Mouse (Mus musculus): Measurements from ENCODE around the gene Cntn5.

Cntn5 gene

DNA sequence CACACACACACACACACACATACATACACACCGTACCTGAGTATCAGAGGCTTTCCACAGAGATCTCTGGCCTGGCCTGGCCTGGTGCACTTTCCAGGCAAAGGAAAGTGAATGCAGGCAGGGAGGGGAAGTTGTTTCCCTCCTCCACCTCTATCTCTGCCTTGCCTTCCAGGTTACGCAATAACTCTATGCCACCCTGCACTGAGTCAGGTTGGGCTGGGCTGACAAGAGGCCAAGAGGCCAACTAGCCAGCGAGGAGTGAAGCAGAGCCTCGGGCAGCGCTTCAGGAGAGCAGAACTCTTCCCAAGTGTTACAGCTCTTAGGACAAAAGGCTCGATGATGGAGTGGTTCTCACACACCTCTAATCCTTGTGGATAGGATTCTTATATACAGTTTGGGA lies 1018.4 kb downstream of the Cntn5 start:
- DNase-seq: no peak

DNA sequence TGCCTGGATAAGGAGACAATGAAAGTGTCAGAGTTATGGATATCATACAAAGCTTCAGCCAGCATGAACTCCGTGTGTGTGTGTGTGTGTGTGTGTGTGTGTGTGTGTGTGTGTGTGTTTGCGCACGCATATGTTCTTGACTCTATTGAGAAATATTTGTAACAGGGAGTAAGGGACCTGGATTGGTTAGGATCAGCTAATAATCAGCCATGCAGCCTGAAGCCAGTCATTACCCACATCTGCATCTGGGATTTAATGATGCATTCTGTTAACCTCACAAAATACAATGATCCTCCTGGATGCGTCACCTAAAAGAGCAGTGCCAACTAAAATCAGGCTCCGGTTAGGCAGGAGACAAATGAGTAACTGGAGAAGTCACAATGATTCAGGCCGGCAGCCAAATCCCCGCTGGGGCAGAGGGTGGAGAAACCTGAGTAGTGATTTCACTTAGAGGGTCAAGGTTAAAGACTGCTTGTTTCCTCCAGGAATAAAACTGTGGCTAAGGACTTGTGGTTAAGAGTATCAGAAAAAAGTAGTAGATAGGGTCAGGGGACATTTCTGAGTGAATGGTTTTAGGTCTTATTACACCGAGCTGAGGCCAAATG lies 1021.7 kb downstream of the Cntn5 start:
- DNase-seq: no peak

DNA sequence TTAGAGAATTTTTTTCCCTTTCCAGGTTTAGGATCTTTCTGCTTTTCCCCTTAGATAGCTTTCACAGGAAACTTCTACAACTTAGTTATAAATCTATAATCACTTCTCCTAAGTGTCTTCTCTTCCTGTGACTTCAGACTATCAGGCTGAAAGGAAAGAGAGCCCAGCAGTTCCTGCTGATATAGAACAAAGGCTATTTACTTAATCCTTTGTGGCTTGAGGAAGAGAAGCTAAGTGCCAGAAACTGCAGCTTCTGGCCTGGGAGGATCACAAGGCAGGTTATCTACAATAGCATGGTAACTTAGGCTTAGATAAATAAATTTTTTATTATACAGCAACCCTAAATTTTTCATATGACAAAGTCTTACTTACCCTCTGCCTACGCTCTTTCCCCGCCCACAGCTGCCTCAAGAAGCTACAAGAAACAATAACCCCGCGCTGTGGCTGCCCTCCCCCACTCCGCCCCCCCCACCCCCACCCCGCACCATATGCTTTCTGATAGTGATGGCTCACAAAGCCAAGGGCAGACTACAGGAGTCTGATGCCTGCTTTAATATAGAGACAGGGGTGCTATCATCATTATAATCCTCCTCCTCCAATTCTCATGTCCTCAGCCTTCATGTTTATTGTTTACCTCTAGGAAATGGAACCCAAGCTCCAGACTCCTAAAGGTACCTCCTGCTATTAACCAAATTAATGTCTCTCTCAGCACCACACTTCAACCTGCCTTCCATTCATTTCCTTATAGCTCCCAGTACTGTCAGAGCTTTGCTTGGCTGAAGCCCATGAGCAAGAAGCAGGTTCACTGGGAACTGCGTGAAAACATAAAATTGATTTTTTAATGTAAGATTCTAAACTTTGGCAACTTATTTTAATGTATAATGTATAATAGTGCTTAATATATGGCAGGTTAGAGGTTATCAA lies 1032.2 kb downstream of the Cntn5 start:
- DNase-seq: no peak

DNA sequence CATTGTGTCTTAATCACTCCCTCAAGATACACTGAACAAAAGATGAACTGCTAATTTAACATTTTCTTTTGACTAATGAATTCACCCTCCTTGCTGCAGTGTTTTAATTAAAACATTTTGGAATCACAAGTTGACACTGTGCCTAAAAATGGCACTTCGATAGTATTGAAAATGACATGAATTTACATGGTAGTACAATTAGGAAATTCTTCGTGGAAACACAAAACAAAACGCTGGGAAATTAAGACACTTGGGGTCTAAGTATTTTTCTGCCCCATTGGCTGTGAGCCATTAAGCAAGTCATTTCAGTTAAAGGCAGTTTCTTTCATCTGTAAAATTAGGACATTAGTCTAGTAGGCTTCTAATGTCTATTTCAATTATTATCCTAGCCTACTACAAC lies 1043.9 kb downstream of the Cntn5 start:
- DNase-seq: no peak

DNA sequence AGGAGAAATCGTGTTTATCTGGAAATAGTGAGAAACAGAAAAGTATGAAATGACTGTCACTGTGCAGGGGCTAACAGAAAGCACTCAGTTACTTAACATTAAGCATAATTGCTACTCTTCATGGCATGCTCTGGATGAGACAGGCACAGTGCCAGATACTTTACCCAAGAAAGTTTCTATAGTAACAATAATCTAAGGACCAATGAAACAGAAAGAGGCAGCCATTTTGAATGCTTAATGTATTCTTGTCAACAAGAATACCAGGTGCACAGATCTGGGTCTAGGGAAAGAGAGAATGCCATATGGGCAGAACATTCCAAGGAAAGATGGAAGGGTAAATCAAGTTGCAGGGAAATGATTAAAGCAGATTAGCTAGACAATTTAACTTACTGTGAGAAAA lies 1045.3 kb downstream of the Cntn5 start:
- no peak for DNase-seq

DNA sequence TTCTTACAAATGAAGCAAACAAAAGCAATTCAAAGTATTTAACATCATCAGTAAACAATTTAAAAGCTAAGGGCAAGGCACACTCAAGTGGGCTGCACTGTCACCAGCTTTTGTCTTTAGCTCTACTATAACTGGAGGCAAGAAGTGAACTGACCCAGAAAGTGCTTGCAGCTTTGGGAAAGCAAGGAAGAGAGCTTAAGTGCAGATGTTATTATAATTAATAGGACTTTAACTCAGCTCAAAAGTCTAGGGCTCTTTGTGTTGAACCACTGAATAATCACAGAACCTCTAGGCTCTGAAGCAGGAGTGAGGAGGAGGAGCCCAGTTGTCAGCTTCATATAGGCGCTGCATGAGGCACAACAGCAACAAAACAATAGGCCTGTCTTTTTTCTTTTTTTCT lies 1049.8 kb downstream of the Cntn5 start:
- DNase-seq: no peak

DNA sequence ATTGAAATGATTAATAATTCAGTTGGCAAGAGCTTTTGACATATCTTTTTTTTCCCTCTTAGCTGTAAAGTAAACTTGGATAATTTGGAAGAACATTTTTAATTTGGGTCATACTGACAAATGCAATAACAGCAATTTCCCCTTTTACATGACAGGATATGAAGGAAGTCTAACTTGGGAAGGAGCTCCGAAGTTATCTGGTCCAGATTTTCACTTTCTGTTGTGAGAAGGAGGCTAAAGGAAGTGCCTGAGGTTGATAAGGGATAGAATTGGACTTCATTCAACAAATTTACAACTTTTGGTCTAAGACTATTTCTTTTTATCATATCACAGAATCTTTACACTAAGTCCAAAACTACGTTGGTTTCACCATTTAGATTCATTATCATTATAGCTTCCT lies 1074.3 kb downstream of the Cntn5 start:
- no peak for DNase-seq

DNA sequence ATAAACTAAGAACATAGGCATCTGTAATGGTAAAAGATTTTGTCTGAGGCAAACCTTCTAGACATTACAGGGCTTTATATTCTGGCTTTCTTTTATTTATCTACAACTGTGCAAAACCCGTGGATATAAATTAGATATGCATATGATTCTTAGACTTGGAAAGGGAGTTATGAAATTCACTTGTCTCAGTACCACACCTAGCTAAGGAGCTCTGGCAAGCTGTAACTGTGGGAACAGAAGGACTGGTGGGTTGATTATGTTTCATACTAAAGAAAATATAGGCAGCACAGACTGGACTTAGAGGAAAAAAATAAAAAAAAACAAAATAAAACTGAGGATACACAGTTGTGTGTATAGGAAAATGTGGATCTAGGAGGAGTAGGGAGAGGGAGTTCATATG lies 1084.6 kb downstream of the Cntn5 start:
- no peak for DNase-seq

DNA sequence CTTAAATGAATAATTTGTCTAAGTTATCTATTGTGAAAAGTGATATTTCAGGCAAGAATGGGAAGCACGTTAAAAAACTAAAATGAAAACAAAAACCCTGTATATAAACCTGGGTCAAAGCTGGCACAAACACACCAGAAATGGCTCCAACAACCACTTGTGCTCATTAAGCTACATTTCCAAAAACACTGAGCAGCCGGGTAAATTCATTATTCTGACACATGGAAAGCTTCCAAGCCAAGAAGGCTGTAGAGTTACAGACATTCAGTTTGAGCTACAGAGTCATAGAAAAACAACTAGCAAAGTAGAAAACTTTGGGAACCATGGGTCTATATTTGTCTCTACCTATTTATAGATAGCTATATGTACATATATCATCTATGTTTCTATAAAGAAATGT lies 1087.1 kb downstream of the Cntn5 start:
- DNase-seq: no peak

DNA sequence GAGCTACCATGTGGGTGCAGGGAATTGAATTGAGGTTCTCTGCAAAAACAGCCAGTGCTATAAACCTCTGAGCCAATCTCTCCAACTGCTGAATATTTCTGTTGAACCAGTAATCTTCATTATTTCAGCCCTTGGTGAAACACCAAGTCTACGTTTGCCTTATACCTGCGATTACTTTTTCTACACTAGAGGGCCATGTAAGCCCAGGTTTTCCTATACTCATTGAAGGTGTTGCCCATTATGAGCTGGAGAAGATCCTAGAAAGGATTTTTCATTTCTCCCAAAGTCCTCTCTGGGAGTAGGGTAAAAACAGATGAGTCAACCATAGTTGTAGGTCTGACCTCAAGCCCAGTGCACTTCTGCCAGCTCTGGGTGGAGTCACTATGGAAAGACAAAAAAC lies 1105.0 kb downstream of the Cntn5 start:
- no peak for DNase-seq

DNA sequence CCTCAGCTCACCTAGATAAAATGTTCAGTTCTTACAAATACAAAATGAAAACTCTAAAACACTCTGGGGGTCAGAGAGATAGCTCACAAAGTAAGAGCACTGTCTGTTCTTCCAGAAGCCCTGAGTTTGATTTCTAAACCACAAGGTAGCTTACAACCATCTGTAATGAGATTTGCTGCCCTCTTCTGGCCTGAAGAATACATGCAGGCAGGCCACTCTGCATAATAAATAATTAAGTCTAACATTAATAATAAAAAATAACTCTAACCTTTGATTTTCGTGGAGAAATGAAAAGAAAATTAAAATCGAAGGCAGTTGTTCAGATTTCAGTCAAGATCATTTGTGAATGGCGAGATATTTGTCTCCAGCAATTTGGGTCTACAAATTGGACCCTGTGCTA lies 1120.9 kb downstream of the Cntn5 start:
- DNase-seq: no peak

DNA sequence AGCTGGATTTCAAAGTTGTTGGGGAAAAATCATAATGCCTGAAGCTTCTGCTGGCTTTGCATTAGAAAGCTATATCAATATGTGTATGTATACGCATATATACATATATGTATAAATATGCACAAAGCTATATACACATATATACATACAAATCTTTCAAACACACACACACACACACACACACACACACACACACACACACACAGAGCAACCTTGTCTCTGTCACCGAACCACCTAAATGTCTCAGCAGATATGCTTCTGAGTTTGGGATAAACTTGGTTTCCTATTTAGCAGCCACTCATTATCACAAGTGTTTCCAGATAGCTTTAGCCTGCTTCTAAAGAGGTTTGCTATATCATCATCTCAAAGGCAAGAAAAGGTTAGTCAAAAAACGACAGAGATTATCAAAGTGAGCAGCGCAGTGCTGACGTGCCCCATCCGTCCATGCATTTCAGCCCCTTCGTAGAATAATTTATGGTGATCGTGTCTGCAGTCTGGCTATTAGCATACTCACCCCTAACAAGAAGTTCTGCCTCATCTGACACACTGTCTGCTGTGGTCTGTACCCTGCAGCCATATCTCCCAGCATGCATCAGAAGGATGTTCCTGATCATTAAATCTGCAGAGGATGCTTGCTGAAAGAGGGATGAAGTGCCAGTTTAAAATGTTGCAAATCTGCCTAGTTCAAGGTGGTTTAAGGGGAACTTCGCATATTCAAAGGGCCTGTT lies 1123.3 kb downstream of the Cntn5 start:
- no peak for DNase-seq

DNA sequence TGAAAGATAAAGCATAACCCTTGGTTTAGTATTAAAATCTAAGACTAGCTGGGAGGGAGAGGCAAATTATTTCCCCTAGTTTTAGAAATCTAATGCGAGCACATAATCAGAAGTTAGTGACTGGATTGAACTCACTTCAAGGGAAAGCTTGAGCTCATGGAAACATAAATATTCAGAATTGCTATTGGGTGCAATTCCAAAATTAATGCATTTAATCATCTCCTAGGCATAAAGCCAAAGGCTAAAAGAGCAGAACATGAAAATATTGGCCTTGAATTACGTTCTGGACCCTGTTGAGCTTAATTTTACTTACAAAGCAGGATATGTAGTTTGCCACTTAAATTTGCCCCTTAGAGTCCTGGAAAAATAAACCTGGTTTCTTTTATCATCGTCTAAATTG lies 1124.9 kb downstream of the Cntn5 start:
- DNase-seq: no peak

DNA sequence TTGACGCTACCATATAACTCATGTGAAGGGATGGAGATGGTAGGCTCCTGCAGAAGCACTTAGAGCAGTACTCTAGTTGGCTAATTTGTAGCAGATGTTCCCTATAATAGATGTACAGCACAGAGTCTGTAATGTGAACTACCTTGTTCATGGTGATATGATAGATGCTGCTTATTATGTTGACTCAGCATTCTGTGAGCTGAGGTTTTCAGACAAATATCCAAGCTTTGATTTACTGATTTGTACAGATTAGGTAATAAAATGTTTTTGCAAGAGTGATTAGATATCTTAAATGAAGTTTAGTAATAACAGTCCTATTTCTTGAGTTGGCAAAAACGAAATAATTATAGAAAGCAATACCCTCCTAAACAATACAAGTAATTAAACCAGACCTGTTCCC lies 1133.8 kb downstream of the Cntn5 start:
- DNase-seq: no peak

DNA sequence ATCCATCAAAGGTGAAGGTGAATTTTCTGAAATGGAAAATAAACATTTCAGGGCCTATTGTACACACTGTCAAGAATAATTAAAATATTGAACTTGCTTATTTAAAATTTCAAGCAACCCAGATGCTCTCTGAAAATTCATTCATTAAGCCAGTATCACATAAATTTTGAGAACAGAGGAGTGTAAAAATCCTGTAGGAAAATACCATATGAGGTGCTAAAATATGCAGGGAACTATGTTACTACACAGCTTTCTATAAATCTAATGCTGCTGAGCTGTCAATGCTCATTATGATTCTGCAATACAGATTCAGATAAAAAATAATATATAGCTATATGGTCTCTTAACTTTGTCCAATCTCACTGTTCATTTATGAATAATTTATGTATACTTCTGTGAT lies 1134.9 kb downstream of the Cntn5 start:
- DNase-seq: no peak

DNA sequence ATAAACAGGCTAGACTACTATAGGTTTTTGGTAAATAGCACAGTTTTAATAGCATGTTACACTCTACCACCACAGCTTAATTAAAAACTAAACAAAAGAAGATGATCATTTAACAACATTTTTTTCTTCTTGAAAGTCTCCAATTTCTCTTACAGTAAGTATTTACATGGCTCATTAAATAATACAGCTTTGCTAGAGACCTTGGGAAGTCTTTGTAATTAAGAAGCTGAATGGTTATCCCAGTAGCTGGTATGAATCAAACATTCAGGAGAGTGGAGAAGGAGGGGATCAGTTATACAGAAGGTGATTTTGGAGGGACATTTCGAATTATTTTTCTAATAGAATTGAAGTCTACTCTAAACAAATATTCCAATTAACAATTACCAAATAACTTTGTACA lies 1186.4 kb downstream of the Cntn5 start:
- no peak for DNase-seq

DNA sequence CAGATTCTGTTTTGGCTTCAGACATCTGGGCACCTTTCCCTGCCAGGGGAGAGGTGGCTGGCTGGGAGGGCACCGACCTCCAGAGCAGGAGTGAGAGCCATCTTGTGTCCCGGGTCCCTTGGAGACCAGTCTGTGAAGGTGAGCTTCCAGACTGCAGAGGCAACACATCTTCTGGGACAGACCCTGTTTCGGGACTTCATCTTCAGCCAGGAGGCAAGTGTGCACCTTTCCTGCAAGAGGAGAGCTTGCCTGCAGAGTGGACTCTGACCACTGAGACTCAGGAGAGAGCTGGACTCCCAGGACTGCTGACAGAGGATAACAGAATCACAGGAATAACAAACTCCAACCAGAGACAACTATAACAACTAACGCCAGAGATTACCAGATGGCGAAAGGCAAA lies 1195.9 kb downstream of the Cntn5 start:
- no peak for DNase-seq

DNA sequence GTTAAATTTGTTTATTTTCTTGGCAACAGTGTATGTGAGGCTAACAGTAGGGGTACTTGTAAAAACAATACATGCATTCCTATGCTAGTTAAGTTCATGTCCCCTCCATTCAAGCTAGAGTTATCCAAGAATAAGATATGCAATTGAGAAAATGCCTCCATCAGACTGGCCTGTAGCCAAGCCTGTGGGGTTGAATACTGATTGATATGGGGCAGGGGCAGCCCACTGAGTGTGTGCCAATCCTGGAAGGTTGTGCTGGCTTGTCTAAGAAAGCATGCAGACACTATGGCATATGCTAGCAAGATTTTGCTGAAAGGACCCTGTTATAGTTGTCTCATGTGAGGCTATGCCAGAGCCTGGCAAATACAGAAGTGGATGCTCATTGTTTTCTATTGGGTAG lies 1196.8 kb downstream of the Cntn5 start:
- no peak for DNase-seq

DNA sequence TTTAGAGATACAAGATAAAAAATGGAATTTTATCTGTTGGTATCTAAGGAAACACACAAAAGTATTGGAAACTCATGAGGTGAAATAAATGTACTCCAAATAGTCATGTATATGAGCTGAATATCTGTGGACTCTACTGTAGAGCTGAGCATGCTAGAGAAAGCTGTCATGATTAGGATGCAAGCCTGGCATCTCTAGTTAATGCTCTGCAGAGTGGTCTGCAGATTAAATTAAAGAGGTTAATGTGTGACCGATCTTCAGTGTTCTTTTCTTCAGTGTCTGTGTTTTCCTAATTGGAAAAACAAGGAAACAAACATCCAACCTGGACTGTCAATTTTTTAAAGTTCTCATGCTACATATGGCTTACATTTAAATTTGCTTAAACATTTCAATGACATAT lies 1199.4 kb downstream of the Cntn5 start:
- DNase-seq: no peak

DNA sequence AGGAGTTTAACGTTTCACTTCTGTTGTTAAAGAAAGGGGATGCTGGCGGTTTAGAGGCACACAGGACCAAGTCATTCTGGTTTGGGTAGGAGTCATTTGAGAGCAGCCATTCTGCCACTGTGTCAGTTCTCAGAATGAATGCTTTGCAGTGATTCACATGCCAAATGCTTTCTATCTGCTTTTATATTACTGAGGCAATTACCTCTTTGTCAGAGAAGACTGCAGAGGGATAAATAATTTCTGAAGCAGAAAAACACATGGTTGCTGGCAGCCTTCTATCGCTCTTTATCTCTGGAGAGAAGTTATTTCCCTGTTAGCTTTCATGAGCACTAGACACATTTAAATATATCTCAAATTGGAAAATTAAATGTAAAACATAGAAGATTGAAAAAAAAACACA lies 1207.9 kb downstream of the Cntn5 start:
- no peak for DNase-seq

DNA sequence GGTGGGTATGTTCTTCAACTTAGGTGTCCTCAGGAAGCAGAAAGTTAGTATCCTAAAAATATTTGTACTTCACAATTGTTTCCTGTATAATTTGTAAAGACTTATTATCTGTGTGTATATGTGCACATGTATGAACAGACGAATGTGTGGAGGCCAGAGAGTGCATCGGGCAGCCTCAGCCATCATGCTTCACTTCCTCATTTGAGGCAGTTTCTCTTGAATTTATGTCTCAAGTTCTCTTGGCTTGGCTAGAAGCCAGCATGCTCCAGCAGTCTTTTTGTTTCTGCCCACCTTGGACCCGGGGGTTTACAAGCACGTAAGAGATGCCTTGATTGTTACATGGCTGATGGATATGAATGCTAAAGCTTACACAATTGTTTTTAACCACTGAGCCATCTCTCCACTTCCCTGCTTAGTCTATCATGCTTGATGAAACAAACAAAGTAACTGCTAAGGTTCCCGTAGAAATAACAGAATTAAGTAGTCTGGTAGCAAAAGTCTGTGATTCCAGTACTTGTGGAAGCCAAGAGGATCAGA lies 1222.2 kb downstream of the Cntn5 start:
- DNase-seq: no peak

DNA sequence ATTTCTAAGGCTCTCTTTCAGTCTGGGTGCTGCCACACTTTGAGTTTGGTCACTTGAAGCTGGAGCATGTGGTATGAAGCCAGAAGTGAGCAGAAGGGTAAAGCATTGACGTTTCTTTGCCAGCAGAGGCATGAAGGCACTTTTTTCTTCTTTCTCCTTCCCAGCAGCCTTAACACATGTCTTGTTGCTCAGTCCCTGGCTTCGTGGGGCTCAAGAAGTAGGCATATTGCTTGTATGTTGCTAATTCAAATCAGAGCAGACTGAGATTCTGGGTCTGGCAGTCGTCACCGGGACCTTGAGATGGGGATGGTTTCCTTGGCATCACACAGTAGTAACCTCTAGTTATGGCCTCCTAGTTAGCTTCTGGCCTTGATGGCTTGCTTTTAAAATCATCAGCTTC lies 1228.5 kb downstream of the Cntn5 start:
- no peak for DNase-seq

DNA sequence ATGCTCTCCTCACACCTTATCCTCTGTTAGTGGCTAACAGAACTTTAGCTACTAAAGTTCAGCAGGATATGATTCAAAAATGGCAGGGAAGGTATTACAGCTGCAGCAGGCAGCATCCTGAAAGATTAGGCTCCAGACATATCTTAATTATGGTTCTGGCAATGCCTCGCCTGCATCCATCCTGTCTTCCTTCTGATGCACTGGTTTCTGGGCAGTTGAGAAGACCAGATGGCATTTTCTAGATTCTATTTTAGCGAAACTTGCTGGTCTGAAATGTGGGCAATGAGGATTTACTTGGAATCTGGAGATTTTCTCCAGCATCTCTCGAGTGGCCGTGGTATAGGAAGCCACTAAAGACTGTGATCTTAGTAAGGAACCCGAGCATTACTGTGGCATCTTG lies 1230.0 kb downstream of the Cntn5 start:
- DNase-seq: peak; percentile 4

Measured in right cerebral cortex, adult 18-20 months (tissue).